Mouse (Mus musculus): Measurements from ENCODE around the gene Nectin1. TPM values are rescaled to one million over a fixed set of nuclear protein-coding genes. Genes with fewer than 3 reads are reported as not detected.

Nectin1 gene
- polyA plus RNA-seq, 1 experiment from 2014 or later: 3.3 TPM

DNA sequence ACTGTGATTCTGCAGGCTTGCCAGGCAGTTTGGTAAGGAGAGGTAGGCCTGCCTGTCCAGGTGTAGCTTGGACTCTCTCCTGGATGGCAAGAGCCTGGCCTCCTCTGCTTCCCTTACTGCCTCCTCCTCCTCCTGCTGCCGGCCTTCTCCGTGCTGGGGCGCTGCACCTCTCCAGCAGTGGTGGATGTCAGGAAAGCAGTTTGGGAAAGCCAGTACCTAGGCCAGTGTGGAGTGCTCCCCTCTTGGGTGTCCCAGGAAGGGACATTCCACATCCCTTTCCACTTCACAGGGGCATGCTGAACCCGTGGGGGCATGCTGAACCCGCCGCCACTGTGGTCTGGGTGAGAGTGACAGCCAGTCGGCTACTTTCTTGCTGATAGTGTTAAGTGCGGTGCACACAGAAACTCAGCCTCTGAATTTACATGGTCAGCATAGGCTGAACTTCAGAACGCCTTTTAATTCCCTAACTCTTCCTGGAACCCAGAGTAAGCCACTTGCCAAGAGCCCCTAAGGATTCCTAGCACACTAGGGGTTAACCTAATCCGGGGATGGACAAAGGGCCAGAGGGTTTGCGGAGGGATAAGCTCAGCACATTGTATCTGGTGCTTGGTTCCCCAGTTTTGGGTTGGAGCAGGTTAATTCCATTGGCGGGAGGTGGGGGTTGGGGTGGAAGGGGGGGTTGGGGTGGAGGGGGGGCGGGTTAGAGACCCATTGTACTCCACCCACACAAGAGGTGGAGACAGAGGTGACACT, 2.3 kb downstream of the Nectin1 start:
- 18% methylated on average over 13 of the region's 13 CpGs for WGBS
- H3K27ac ChIP-seq (ENCODE audit: low read length): no peak overlapping the region

DNA sequence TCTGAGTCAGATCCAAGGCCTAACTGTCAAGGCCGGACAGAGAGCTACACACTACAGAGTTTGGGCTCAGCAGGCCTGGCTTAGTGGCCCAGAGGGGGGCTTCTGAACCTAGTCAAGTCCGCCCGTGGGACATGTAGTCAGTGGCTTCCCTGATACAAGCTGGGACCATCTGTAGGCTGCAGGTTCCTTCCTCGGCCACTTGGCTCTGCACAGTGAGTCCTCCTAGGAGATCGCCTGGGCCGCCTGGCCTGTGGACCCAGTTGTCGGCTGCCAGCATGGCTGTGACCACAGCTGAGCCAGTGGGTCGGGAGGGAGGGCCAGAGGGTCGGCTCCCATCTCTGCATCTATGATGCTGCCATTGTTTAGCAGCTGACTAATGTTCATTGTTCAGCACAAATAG, 3.9 kb downstream of the Nectin1 start:
- no peak for ATAC-seq
- H3K9me3 ChIP-seq (ENCODE audit: control insufficient read depth, low read length): no peaks in the 10 kb centered on the region
- no peak overlapping the region for H3K4me2 ChIP-seq (ENCODE audit: low read depth, low read length)
- H3K36me3 ChIP-seq (ENCODE audit: control insufficient read depth, insufficient read depth, low read length): no peaks in the 10 kb centered on the region
- H3K4me1 ChIP-seq (ENCODE audit: control insufficient read depth, insufficient read depth, low read length): peaks cover 18% of the 10 kb centered on the region
- no peak overlapping the region for H3K4me3 ChIP-seq (ENCODE audit: low read length)
- 73% methylated on average over 9 of the region's 9 CpGs for WGBS
- H3K27ac ChIP-seq (ENCODE audit: low read length): no peak overlapping the region
- no peak overlapping the region for H3K9ac ChIP-seq (ENCODE audit: low read depth, low read length)
- no peaks in the 10 kb centered on the region for H3K27me3 ChIP-seq (replicated peaks; ENCODE audit: control insufficient read depth, insufficient read depth, low read length)

More for the DNA sequence above, 2.3 kb downstream of the Nectin1 start:
- Histone ChIP-seq H3K36me3 (ENCODE audit: control insufficient read depth, insufficient read depth, low read length) (no peaks in the 10 kb centered on the region), H3K9ac (ENCODE audit: low read depth, low read length) (peak overlapping the region; percentile 92), H3K9me3 (ENCODE audit: control insufficient read depth, low read length) (no peaks in the 10 kb centered on the region), H3K4me3 (ENCODE audit: low read length) (peak overlapping the region; percentile 89), H3K4me1 (ENCODE audit: control insufficient read depth, insufficient read depth, low read length) (peaks cover 21% of the 10 kb centered on the region), H3K27me3 (replicated peaks; ENCODE audit: control insufficient read depth, insufficient read depth, low read length) (no peaks in the 10 kb centered on the region), H3K4me2 (ENCODE audit: low read depth, low read length) (peak overlapping the region; percentile 97)
- no peak for ATAC-seq

GRCm38 (mm10) chr9:43748519-43748918, 4.7 kb downstream of the Nectin1 start:
- 79% methylated on average over 5 of the region's 5 CpGs for WGBS
- Histone ChIP-seq H3K27ac (ENCODE audit: low read length) (no peak overlapping the region), H3K9me3 (ENCODE audit: control insufficient read depth, low read length) (no peaks in the 10 kb centered on the region), H3K36me3 (ENCODE audit: control insufficient read depth, insufficient read depth, low read length) (no peaks in the 10 kb centered on the region), H3K9ac (ENCODE audit: low read depth, low read length) (no peak overlapping the region), H3K4me2 (ENCODE audit: low read depth, low read length) (no peak overlapping the region), H3K4me3 (ENCODE audit: low read length) (no peak overlapping the region), H3K27me3 (replicated peaks; ENCODE audit: control insufficient read depth, insufficient read depth, low read length) (no peaks in the 10 kb centered on the region), H3K4me1 (ENCODE audit: control insufficient read depth, insufficient read depth, low read length) (peaks cover 11% of the 10 kb centered on the region)
- ATAC-seq: no peak

- no peak overlapping the region for H3K9ac ChIP-seq (ENCODE audit: low read depth, low read length)
- 80% methylated on average over 9 of the region's 9 CpGs for WGBS
- H3K36me3 ChIP-seq (ENCODE audit: control insufficient read depth, insufficient read depth, low read length): no peaks in the 10 kb centered on the region
- H3K4me3 ChIP-seq (ENCODE audit: low read length): no peak overlapping the region
- no peak for ATAC-seq
- H3K27ac ChIP-seq (ENCODE audit: low read length): no peak overlapping the region
- no peaks in the 10 kb centered on the region for H3K9me3 ChIP-seq (ENCODE audit: control insufficient read depth, low read length)
- peaks cover 13% of the 10 kb centered on the region for H3K4me1 ChIP-seq (ENCODE audit: control insufficient read depth, insufficient read depth, low read length)
- H3K4me2 ChIP-seq (ENCODE audit: low read depth, low read length): no peak overlapping the region
- H3K27me3 ChIP-seq (replicated peaks; ENCODE audit: control insufficient read depth, insufficient read depth, low read length): no peaks in the 10 kb centered on the region
These were observed 6.3 kb downstream of the Nectin1 start for GRCm38 (mm10) chr9:43750053-43750452.

DNA sequence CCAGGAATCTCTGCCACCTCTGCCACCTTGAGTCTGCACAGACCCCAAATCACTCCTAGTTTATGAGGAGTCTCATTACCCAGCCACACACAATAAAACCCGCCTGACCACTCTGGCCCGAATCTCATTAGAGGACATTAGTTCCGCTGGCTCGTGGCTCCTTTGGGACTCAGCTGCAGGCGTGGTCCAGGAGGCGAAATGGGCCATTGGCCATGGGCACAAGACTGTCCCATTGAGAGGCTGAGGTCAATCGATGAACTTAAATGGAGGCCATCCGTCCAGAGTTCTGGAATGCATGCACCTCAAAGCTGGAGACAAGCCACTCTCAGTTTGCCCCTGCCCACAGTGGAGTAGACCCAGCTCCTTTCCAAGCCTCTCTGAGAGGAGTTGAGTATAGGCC, 7.3 kb downstream of the Nectin1 start:
- WGBS: 75% methylated on average over 8 of the region's 8 CpGs
- ATAC-seq: no peak
- H3K36me3 ChIP-seq (ENCODE audit: control insufficient read depth, insufficient read depth, low read length): no peaks in the 10 kb centered on the region

DNA sequence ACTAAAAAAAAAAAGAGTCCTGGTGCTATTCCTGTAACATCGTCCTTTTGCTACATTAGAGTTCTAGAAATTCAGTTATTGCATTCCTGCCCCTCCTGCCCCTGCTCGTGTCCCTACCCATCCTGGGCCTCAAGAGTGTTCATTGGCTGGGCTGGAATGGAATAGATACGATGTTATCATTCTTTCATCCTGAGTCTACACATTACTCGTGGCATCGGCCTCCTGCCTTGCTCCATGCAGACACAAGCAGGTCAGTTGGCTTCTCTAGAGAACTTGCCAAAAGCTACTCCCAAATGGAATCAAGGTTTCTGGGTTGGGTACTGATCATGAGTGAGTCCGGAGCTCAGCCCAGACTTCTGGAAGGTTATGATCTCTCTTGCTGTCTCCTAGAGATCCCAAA, 9.7 kb downstream of the Nectin1 start:
- ATAC-seq: no peak
- Histone ChIP-seq H3K9ac (ENCODE audit: low read depth, low read length) (no peak overlapping the region), H3K4me2 (ENCODE audit: low read depth, low read length) (no peak overlapping the region), H3K36me3 (ENCODE audit: control insufficient read depth, insufficient read depth, low read length) (no peaks in the 10 kb centered on the region), H3K4me3 (ENCODE audit: low read length) (no peak overlapping the region), H3K27ac (ENCODE audit: low read length) (no peak overlapping the region), H3K27me3 (replicated peaks; ENCODE audit: control insufficient read depth, insufficient read depth, low read length) (no peaks in the 10 kb centered on the region), H3K4me1 (ENCODE audit: control insufficient read depth, insufficient read depth, low read length) (peaks cover 19% of the 10 kb centered on the region), H3K9me3 (ENCODE audit: control insufficient read depth, low read length) (no peaks in the 10 kb centered on the region)
- WGBS: 68% methylated on average over 6 of the region's 6 CpGs

More for the DNA sequence above, 7.3 kb downstream of the Nectin1 start:
- Histone ChIP-seq H3K27ac (ENCODE audit: low read length) (no peak overlapping the region), H3K9me3 (ENCODE audit: control insufficient read depth, low read length) (no peaks in the 10 kb centered on the region), H3K4me1 (ENCODE audit: control insufficient read depth, insufficient read depth, low read length) (peaks cover 6% of the 10 kb centered on the region), H3K4me3 (ENCODE audit: low read length) (no peak overlapping the region), H3K4me2 (ENCODE audit: low read depth, low read length) (no peak overlapping the region), H3K27me3 (replicated peaks; ENCODE audit: control insufficient read depth, insufficient read depth, low read length) (no peaks in the 10 kb centered on the region), H3K9ac (ENCODE audit: low read depth, low read length) (no peak overlapping the region)

- no peak overlapping the region for H3K4me2 ChIP-seq (ENCODE audit: low read depth, low read length)
- H3K9me3 ChIP-seq (ENCODE audit: control insufficient read depth, low read length): no peaks in the 10 kb centered on the region
- no peaks in the 10 kb centered on the region for H3K27me3 ChIP-seq (replicated peaks; ENCODE audit: control insufficient read depth, insufficient read depth, low read length)
- no peak overlapping the region for H3K27ac ChIP-seq (ENCODE audit: low read length)
- ATAC-seq: no peak
- H3K36me3 ChIP-seq (ENCODE audit: control insufficient read depth, insufficient read depth, low read length): no peaks in the 10 kb centered on the region
- H3K4me1 ChIP-seq (ENCODE audit: control insufficient read depth, insufficient read depth, low read length): peaks cover 24% of the 10 kb centered on the region
- 68% methylated on average over 5 of the region's 5 CpGs for WGBS
- H3K9ac ChIP-seq (ENCODE audit: low read depth, low read length): no peak overlapping the region
- no peak overlapping the region for H3K4me3 ChIP-seq (ENCODE audit: low read length)
These were observed 10.3 kb downstream of the Nectin1 start for GRCm38 (mm10) chr9:43754083-43754482.

GRCm38 (mm10) chr9:43754768-43755197, 11.0 kb downstream of the Nectin1 start:
- WGBS: 55% methylated on average over 9 of the region's 9 CpGs
- no peaks in the 10 kb centered on the region for H3K27me3 ChIP-seq (replicated peaks; ENCODE audit: control insufficient read depth, insufficient read depth, low read length)
- H3K9ac ChIP-seq (ENCODE audit: low read depth, low read length): no peak overlapping the region
- H3K36me3 ChIP-seq (ENCODE audit: control insufficient read depth, insufficient read depth, low read length): no peaks in the 10 kb centered on the region
- H3K4me1 ChIP-seq (ENCODE audit: control insufficient read depth, insufficient read depth, low read length): peaks cover 26% of the 10 kb centered on the region
- H3K27ac ChIP-seq (ENCODE audit: low read length): no peak overlapping the region
- no peak overlapping the region for H3K4me2 ChIP-seq (ENCODE audit: low read depth, low read length)
- H3K4me3 ChIP-seq (ENCODE audit: low read length): no peak overlapping the region
- ATAC-seq: no peak
- no peaks in the 10 kb centered on the region for H3K9me3 ChIP-seq (ENCODE audit: control insufficient read depth, low read length)

DNA sequence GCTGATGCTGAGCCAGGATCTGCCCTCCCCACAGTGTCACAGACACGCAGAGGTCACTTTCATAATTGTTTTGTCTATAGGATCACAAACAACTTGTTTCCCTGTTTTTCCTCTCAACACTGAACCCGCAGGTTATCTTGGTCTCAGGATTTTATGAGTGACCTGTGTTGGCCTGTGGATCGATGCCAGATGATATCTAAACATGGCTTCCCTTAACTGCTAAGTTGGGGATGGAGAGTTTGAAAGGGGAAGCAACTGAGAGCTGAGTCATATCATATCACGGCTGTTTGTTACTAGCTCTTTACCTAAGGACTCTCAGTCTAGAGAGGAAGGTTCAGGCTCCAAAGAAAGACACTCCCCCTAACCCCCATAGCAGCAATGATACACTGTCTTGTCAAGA, 11.7 kb downstream of the Nectin1 start:
- Histone ChIP-seq H3K9ac (ENCODE audit: low read depth, low read length) (no peak overlapping the region), H3K27ac (ENCODE audit: low read length) (no peak overlapping the region), H3K4me1 (ENCODE audit: control insufficient read depth, insufficient read depth, low read length) (peaks cover 26% of the 10 kb centered on the region), H3K27me3 (replicated peaks; ENCODE audit: control insufficient read depth, insufficient read depth, low read length) (no peaks in the 10 kb centered on the region), H3K36me3 (ENCODE audit: control insufficient read depth, insufficient read depth, low read length) (no peaks in the 10 kb centered on the region), H3K4me3 (ENCODE audit: low read length) (no peak overlapping the region), H3K9me3 (ENCODE audit: control insufficient read depth, low read length) (no peaks in the 10 kb centered on the region), H3K4me2 (ENCODE audit: low read depth, low read length) (no peak overlapping the region)
- no peak for ATAC-seq
- WGBS: 53% methylated on average over 4 of the region's 4 CpGs

DNA sequence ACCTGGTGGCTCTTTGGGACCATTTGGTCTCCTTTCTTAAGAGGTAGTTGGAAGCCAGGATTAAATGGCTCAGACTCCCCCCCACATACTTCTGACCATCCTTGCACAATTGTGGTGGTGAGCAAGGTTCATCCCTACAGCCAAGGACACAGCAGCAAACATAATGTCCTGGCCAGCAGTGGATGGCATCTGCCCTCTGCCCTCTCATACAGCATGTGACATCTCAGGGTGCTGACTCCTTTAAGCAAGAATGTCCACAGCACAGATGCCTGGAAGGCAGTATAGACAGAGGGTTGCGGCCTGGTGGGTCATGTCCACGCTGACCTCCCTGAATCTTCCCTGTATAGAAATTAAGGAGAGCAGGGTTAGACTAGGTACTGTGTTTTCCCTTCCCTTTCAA, 12.1 kb downstream of the Nectin1 start:
- Histone ChIP-seq H3K36me3 (ENCODE audit: control insufficient read depth, insufficient read depth, low read length) (no peaks in the 10 kb centered on the region), H3K4me3 (ENCODE audit: low read length) (no peak overlapping the region), H3K27ac (ENCODE audit: low read length) (no peak overlapping the region), H3K9me3 (ENCODE audit: control insufficient read depth, low read length) (no peaks in the 10 kb centered on the region), H3K27me3 (replicated peaks; ENCODE audit: control insufficient read depth, insufficient read depth, low read length) (no peaks in the 10 kb centered on the region), H3K9ac (ENCODE audit: low read depth, low read length) (no peak overlapping the region), H3K4me2 (ENCODE audit: low read depth, low read length) (no peak overlapping the region), H3K4me1 (ENCODE audit: control insufficient read depth, insufficient read depth, low read length) (peaks cover 26% of the 10 kb centered on the region)
- WGBS: 94% methylated on average over 2 of the region's 2 CpGs
- no peak for ATAC-seq

Data from intestine, embryonic 16.5 days (tissue).